Mouse (Mus musculus) T-cell, adult 2 months (primary cell): ENCODE measurements around the gene Rhobtb1.
A peak's percentile ranks its signal among the peaks of the same experiment; 100 is the strongest.

Experiments used
- DNase-seq: peaks from one replicate; pipeline ENCODE4 v3.0.0; 2022; ENCODE audit warnings: low spot score

Rhobtb1 gene

DNA sequence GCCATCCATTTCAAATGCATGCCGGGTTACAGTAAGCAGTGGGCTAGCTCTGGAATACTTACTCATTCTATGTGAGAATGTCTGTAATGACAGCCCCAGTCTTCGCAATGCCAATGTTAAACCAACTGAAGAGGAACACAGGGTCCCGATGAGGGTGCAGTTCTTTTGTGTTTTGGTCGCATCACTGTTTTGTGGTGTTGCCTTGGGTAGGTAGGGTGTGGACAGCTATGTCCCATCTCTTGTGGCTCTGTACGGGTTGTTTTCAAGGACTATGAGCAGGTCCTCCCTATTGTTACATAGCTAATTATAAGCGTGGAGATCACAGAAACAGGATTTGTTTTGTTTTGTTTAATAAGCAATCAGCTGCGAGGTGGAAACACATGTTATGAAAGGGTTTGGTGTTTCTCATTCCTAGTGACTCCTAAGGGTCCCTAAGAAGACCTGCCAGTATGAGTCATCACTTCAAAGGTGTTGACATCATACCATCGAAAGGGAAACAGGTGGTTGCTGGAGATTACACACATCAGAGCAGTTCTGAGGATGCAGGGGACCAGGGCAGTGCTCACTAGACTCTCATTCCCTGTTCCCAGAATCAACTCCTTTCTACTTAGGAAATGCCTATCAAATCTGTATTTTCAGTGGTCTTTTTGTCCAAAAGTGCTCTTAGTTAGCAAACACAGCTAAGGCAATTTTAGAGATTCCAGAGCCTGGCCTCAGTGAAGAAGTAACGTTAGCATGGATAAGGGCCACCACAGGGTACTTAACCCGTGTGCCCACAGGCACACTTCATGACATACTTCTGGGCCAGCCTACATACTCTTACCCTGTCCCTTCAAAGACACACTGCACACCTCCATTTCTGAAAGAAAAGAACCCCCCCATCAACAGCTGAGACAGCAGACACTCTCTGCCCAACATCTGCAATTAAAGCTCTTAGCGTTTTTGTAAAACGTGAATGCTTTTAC is 124.9 kb downstream of the Rhobtb1 start:
- DNase-seq: no peak

DNA sequence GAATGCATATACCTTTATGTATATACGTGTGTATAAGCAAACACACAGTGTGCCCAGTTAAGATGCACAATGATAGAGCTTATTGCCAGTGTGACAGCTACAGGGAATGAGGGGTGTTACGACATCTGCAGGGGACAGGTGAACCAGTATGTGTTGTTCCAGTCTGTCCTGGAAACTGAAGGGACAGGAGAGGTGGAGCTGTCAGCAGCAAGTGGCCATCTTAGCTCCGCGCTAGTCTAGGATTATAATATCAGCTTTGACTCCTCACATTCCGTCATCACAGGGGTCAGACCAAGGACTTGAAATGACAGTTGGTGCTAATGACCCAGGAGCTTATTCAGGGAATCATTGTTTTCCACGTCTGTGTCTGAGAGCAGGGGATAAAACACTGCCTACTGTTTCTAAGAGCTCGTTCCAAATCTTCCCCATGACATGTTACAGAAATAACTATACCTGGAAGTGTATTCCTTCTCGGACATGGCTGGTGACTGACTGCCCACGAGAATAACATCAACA is 125.7 kb downstream of the Rhobtb1 start:
- DNase-seq: no peak

GRCm38 (mm10) chr10:69278764-69279606 is 127.8 kb downstream of the Rhobtb1 start:
- no peak for DNase-seq

- DNase-seq: no peak
These were observed 128.4 kb downstream of the Rhobtb1 start for GRCm38 (mm10) chr10:69279607-69279978.

- no peak for DNase-seq
These were observed 135.7 kb downstream of the Rhobtb1 start for GRCm38 (mm10) chr10:69286939-69287338.

DNA sequence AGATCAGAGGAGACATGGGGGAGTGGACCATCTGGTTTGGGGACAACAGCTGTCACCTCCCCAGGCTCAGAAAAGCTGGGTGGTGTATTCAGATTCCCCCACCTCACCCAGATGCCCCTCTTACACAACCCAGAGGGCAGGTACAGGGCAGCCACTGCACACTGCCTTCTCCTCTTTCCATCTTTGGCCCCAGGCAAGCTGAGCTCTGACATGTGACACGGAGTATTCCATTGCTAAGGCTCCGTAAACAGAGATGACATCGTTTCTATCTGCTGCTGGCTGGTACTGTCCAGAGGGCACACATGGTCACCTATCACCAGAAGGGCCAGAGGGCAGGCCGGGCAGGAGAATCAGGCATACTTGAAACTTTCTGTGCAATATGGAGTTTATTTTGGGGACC is 136.9 kb downstream of the Rhobtb1 start:
- no peak for DNase-seq

- DNase-seq: no peak
These were observed 137.5 kb downstream of the Rhobtb1 start for GRCm38 (mm10) chr10:69288720-69289119.

DNA sequence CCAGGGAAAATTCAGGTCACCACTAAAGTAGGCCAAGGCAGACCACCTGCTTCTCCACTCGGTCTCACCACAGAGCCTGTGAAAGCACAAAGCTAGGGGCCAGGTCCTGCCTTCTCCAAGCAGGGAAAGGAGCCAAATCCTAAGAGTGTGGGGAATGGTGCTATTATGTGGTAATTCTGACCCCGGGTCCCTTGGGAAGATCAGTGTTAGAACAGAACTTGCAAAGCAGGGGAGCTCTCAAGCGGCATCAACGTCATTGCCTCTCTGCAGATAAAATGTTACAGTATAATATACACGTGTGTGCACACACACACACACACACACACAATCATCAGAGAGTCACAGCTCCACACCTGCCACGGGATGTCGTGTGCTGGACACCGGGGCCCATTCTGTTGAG is 139.5 kb downstream of the Rhobtb1 start:
- DNase-seq: no peak

GRCm38 (mm10) chr10:69295919-69296318 is 144.7 kb downstream of the Rhobtb1 start:
- no peak for DNase-seq

DNA sequence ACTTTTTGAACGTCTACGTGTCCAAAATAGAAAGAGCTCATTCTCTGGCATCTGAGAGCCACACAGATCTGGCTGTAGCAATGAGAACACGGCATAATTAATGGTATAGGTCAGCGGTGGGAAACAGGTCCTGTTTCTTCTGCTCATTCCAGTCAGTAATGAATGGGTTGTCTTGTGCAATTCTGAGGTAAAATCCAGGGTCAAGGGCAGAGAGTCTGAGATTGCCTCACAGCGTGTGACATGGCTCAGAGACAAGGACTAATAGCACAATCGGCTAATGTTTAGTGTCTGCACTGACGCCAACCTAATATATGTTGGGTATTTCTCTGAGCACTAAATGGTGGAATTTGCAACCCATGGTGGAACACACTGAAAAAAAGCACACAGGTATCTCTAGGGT is 148.8 kb downstream of the Rhobtb1 start:
- no peak for DNase-seq

DNA sequence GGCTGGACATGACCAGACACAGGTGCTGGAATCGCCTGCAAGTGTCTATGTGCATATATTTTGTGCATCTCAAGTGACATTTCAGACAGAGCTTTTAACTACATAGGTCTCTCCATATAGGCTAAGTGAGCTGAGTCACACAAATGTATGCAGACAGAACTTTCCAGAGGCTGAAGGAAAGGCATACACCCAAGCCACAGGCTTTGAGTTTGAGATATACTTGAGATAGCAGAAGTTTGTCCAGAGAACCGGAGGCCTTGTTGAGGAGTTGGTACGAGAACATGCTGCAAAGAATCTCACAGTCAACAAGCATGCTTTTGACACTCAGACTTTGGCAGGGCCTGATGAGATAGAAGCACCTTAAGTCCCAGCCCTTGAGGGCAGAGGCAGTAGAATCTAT is 151.4 kb downstream of the Rhobtb1 start:
- no peak for DNase-seq

DNA sequence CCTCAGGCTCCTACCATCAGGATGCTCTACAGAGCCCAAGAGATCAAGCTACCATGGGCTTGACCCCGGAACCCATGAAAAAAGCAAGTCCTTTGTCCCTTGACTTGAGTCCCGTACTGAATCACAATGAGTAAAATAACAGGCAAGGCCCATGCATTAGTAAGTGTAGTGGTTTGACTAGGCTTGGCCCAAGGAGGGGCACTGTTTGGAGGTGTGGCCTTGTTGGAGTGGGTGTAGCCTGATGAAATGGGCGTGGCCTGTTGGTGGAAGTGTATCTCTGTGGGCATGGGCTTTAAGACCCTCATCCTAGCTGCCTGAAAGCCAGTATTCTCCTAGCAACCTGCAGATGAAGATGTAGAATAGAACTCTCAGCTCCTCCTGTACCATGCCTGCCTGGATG is 153.6 kb downstream of the Rhobtb1 start:
- DNase-seq: no peak

GRCm38 (mm10) chr10:69305600-69305999 is 154.4 kb downstream of the Rhobtb1 start:
- no peak for DNase-seq

DNA sequence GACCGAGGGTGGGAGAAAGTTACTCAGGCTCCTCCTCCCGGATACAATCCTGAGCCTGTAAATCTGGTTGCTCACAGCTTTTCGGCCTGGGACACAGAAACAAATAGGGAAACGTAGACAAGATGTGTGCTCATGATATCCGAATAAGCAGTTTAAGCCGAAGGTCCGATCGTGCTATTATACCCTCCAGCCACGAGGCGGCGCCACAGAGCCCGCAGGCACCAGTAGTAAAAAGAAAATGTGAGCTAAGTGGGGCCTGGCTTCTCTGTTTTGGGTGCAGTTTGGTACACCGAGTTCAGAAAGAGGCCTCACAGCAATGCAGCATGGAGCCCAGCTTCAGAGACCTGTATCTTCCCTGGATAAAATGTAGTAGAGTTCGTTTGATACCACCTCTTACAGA is 155.0 kb downstream of the Rhobtb1 start:
- peak; percentile 16 for DNase-seq

DNA sequence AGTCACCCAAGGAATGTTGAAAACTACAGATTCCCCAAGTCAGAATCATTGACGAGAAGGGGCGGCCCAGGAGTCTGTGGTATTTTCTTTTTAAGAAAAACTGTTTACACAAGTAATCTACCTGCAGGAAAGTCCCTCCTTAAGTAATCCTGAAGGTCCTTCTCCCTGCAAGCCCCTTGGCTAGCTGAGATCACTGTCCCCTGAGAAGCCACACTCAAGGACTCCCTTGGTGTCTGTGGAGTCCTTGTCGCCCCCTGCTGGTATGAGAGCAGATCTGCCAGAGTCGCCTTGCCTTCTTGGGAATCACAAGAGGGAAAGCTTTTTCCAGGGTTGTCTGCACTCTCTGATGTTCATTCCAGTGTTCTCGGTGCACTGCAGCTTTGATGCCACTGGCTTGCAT is 155.8 kb downstream of the Rhobtb1 start:
- peak; percentile 5 for DNase-seq

DNA sequence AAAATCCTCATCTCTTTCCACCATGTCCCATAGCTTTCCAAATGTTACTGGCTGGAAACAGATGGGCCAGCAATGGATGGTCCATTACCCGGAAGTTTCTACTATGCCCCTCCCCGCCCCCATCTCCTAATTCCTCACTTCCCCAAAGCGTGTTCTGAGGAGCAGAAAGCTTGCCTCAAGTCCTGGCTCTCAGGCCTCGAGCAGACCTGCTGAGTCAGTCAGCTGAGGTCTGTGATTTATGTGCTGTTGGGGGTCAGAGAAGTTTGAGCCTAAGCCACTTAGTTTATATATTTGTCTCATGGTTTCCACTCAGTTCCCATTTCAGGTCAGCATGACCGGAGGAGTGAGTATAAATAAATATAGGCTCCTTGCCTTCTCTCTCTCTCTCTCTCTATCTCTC is 157.9 kb downstream of the Rhobtb1 start:
- no peak for DNase-seq

DNA sequence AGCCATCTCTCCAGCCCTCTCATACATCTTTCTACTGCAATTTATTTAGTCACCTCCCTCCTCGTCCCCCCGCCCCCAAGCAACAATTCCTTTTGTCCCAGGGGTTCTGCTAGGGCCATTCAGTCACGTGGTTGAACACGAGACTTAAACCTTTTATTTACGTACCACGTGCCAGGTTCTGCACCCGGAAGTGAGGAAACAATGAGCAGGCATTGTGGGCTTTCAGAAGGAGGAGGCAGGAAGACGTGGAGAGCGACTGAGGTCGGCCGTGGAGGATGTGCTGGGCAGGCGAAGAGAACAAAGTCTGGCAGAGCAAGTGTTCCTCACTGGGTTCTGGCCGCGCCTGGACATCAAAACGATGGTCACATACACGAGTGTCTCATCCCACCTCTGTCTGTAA is 160.6 kb downstream of the Rhobtb1 start:
- DNase-seq: no peak

DNA sequence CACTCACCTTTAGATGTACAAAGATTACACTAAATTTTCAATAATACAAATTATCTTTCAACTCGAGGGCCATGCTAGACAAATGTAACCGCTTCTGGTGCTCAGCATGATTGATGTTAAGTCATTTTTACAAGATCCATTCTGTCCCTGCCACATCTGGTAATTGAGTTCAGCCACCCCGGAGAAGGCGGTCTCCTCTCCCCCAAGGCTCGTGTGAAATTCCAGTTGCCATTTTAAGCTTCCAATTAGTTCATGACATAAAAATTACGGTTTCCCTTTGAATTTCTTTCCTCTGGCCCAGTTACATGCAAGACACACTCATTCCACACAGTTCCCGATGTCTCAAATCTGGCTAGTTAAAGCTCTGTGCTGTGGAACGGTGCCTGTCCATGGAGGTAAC is 162.7 kb downstream of the Rhobtb1 start:
- no peak for DNase-seq

DNA sequence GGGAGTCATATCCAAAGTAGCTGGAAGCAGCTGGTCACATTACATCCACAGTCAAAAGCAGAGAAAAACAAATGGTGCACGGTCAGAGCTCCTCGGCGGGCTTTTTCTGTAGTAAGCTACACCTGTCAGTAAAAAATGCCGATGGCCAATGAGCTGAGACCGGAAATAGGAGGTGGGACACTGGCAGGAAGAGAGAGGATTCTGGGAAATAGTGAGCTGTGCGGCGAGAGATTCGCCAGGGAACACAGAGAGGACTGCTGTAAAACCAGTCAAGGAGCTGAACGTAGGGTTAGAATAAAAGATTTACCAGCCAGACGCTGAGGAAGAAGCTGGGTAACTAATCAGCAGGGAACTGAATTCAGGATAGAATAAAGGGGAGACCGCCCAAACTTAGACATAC is 167.3 kb downstream of the Rhobtb1 start:
- DNase-seq: no peak

DNA sequence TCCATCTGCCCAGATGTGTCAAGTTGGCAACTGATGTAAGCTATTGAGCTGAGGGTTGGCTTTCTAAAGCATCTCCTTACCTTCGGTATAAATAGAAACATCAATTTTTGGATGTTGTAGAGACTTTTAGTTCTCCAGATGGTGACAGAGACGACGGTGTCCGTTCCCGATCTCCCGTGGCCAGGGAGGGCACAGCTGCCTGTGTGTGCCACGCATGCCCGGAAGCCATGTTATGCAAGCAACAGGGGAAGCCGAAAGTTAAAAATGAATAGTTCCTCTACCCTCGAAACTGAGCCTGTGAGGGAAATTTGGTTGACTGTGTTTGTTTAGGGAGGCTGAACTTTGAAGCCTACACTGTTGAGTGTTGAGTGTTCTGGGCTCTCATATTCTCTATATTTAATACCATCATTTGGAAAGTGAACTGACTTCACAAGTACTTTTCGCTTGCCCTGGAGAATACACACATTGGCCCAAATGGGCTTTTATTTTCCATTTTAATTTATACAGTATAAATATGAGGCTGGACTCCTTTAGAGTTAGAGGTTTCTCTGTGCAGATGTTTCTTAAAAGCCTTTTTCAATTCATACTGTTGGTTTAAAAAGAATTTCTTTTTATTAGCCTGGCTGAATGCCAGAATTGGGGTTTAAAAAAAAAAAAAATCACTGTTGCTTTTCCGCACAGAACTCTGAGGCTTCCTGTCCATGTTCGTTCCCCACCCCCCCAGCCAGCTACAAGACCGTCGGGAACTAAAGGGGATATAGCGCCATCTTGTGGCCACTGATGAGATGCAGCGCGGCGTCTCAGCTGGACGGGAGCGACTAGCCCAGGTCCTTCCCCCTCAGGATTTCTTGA is 169.7 kb downstream of the Rhobtb1 start:
- peak; percentile 61 for DNase-seq

GRCm38 (mm10) chr10:69321519-69322035 is 170.3 kb downstream of the Rhobtb1 start:
- no peak for DNase-seq

GRCm38 (mm10) chr10:69323986-69324385 is 172.8 kb downstream of the Rhobtb1 start:
- DNase-seq: no peak
